Mouse (Mus musculus): ENCODE data around the gene Pom121.
"Not testable (repeated sequence)": the region's sequence is repeated elsewhere in the genome, so short reads cannot be mapped to it uniquely, and the experiment has no call there.

Pom121 gene

DNA sequence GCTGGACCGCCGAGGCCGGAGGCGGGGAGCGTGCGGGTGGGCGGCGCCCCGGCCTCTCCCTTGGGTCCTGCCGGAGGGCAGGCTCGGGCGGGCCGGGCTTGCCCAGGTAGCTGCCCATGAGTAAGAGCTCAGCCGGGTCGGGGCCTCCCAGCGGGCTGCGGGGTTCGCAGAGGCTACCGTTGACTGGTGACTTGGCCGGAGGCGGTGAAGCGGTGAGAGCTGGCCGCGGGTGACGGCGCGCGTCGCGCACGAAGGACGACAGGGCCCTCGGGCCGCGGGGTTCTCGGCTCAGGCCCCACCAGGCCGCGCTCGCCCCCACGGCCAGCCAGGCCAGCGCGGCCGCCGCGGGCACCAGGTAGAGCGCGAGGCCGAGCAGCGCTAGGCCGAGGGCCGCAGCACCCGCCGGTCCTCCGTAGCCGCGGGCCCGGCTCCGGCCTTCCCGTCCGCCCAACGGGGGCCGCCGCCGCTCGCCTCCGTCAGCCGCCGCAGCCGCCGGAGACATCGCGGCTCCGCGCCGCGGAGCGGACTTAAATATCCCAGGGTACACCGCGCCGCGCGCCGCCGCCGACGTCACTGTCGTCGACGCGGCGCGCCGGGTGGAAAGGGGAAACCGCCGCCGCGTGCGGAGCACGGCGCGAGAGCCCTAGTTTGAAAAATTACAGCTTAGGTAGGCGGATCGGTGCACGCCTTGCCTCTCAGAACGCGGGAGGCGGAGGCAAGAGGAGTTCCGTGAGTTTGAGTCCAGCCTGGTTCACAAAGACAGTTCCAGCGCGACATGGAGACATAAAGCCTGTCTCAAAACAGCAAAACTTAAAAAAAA lies at the start of gene Pom121:
Pom121 (minus strand) TSS at position 543 of the 820 bp plus-strand sequence.
- DNase-seq (ENCODE audit: low spot score) = peak; percentile 85

DNA sequence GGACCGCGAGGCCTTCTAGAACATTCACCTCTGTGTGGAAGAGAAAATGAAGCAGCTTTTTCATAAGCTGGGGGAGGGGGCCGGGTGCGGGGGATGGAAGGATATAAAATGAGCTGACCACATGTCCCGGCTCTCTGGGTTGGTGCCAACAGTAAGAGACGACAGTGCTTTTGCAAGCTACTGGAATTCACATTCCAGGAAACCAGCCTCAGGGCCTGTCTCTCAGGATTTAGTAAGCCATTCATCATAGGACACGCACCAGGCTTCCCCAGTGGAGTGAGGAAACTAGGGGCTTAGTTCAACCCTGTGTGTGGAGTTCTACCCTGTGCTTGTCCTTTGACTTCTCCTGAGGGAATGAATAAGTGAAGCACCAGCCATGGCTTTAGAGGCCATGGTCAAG lies 48.1 kb upstream of the Pom121 start:
- DNase-seq (ENCODE audit: low spot score) = no peak

DNA sequence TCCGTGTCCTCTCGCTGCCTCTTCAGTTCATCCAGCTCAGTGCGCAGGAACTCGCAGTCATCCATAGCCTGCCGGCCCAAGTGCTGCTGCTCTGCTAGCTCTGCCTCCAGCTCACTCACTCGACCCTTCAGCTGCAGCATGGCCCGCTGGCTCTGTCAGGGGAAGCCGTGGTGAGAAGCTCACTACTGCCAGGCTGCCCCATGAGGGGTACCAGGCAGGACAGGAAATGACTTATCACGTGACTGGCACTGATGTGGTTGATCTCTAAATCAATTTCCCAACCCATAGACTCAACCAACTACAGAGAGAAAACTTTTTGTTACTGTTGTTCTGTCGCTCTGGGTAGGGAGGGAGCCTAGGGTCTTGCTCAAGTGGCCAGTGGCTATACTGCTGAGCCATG lies 40.7 kb upstream of the Pom121 start:
- no peak for DNase-seq (ENCODE audit: low spot score)

DNA sequence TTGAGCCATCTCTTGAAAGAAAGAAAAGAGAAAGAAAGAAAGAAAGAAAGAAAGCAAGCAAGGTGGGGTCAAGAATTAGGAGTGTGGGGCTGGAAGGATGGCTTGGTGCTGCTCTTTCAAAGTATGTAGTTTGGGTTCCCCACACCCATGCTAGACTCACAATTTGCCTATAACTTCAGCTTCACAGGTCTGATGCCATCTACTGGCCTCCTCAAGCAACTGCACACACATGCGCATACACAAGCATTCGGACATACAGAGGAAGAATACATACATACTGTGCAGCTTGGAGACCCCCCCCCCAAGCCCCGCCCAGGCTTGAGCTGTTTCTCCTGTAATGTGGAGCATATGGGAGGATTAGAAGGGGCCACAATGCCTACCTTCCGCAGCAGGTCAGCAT lies 39.5 kb upstream of the Pom121 start:
- no peak for DNase-seq (ENCODE audit: low spot score)

DNA sequence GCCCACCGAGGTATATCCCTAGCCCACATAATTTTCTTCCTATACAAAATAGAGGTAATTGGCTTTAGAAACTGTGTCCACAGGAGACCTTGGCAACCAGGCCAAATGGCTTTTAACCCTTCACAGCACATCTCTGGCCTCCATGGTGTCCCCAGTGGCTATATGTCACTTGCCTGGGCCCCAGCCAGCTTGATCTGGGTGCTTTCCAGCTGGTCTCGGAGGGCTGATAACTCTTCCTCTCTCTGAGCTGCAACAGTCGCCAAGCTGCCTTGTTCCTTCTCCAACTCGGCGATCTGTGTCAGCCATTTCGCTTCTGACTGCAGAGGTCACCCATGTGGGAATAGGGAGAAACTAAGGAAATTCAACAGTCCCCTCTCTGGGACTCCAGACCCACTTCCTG lies 36.8 kb upstream of the Pom121 start:
- DNase-seq (ENCODE audit: low spot score) = no peak

DNA sequence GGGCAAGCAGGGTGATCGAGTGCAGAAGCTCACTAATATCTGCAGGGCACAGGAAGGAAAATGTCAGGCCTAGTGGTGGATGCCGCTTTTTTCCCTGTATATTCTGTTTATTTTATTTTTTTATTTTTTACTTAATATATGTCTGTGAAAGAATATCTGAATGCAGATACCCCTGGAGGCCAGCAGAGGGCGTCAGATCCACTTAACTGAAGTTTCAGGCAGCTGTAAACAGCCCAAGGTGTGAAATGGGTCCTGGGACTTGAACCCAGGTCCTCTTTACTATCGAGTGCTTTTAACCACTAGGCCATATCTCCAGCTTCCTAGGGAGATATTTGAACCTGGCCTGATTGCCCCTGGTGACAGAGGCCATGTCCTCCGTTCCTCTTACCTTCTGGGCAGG lies 34.4 kb upstream of the Pom121 start:
- no peak for DNase-seq (ENCODE audit: low spot score)

DNA sequence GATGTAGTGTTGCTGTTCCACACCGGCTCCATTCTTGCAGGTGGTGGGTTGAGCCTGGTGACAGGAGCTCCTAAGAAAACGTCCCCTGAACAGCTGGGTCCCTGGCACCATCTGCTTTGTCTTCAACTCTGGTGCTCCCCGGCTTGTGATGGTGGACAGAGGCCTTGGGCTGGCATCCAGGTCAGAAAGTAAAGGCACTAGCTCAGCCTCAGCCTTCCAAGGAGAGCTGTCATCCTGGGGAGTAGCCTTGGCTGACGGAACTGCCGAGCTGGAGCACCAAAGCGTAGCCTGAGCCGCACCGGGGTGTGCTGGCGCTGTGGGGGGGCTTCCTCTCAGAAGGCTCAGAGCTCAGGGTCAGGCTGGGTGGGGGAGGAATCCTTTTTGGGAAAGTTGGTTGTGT lies 15.9 kb upstream of the Pom121 start:
- DNase-seq (ENCODE audit: low spot score) = no peak

DNA sequence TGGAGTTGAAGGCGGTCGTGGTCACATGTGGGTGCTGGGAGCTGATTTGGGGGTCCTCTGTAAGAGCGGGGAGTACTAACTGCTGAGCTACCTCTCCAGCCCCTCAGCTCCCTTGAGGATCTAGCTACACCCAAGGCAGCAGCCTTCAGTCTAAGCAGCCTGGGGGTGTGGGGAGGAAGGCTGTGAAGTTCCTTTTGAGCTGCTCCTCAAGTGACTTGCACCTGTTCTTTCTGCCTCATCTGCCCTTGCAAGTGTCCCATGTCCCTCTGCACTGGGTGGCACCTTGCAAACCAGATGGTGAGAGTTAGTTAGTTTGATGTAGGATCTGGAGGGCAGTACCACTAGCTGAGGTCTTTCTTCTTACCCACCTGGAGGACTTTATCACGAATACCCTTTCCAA lies 13.8 kb upstream of the Pom121 start:
- no peak for DNase-seq (ENCODE audit: low spot score)

DNA sequence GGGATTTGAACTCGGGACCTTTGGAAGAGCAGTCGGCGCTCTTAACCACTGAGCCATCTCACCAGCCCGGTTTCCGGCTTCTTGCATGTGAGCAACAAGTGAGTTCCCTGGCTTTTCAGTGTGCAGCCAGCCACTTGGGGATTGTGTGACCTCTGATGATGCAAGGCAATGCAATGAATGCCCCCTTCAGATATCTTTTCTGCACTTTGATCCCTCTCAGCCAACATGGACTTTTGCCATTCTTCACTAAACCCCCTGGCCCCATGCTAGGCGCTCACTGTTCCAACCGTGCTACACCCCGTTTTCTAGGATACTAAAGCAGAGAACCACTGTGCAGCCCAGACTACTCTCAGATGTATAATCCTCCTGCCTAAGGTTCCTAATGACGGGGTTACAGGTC lies 11.1 kb upstream of the Pom121 start:
- no peak for DNase-seq (ENCODE audit: low spot score)

DNA sequence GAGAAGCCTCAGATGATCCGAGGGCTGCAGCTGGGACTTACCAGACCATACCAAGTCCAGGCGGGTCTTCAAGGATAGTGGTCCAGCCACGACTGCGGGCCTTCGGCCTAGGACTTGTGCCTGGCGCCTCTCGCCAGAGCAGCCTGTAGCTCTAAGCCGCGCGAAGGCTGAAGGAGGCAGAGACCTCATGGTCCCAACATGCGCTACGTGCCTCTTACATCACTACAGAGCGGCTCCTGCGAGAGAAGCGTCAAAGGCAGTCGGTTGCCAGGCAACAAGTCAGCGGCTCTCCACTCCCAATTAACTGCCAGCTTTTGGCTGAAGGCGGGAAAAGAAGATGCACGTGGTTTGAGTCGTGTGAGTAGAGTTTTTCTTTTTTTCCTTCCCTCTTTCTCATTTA lies 10.3 kb upstream of the Pom121 start:
- no peak for DNase-seq (ENCODE audit: low spot score)

DNA sequence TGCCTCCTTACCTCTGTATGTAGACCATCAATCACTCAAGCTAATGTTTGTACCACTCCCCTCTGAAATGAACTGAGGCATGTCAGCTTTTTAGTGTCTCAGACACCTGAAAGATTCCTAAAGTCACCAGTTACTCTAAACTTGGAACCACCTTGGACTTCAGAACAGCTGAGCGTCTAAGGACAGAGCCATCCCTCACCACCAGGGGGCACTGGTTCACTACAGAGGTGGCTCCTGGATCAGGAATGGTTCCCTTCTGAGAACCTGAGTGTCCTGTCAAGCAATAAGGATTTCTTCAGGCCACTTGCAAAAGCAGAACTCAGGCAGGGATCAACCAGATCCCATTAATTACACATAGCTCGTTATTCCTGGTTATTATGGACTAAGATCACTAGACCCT lies 5.9 kb upstream of the Pom121 start:
- DNase-seq (ENCODE audit: low spot score) = peak; percentile 83

DNA sequence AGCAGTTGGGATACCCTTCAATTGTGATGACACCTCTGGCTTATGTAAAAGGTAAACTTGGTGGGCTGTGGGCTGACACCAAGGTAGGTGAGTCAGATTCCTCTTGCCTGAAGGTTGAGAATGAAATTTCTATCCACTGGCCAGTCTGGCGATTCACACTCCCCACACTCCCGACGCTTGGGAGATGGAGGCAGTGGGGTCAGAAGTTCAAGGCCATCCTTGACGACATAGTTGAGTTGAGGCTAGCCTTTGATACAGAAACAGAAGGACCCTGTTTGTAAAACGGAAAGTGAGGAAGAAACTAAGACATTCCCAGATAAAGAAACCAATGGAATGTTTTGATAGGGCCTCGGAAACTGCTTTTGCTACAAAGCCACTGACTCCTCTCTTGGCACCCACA lies 5.0 kb upstream of the Pom121 start:
- DNase-seq (ENCODE audit: low spot score) = no peak

DNA sequence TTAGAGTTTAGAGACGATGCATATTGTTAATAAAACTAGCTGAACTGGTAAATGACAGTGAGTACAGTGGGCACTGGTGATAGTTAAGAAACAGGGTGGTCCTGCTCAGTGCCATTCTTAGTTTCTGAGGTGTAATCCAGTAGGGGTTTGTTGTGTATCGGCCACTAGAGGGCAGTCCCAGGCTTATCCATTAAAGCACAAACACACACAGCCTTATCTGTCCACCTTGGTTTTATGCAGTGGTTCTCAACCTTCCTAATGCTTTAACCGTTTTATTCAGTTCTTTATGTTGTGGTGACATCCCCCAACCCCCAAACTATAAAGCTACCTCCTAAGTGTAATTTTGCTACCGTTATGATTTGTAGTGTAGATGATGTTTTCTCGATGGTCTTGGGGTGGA lies 1.5 kb upstream of the Pom121 start:
- peak; percentile 24 for DNase-seq (ENCODE audit: low spot score)

DNA sequence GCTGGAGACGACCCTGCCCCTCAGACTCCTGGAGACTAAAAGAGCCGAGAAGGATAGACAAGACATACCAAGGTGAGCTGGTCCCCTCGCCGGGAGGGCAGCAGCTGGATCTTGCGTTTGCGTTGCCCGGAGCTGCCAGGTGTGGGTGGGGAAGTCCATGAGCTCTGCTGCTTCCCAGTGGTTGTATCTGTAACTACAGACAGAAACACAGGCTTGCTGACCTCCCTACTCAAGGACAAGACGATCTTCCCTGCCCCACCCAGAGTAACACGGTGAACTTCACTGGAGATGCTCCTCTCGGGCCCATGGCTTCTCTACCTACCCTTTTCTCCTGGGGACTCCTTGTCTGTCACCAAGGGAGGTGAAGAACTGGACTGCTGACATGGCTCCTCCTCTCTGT lies 10.6 kb downstream of the Pom121 start:
- DNase-seq (ENCODE audit: low spot score) = no peak

DNA sequence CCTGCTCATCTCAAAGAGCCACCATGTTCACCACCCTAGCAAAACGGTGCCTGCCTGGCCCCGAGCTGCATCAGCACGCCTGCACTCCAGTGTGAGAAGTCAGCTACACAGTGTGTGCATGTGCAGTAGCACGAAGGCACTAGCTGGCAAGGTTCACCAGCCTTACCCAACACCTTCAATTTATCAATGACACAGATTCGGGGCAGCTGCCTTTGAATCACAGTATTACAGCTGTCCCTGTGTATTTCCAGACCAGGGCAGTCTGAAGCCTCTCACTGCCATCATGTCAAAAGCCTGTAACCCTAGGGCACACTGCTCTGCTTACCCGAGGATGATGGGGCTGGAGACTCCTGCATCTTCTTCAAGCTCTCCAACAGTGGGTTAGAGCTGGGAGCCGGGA lies 11.6 kb downstream of the Pom121 start:
- no peak for DNase-seq (ENCODE audit: low spot score)

DNA sequence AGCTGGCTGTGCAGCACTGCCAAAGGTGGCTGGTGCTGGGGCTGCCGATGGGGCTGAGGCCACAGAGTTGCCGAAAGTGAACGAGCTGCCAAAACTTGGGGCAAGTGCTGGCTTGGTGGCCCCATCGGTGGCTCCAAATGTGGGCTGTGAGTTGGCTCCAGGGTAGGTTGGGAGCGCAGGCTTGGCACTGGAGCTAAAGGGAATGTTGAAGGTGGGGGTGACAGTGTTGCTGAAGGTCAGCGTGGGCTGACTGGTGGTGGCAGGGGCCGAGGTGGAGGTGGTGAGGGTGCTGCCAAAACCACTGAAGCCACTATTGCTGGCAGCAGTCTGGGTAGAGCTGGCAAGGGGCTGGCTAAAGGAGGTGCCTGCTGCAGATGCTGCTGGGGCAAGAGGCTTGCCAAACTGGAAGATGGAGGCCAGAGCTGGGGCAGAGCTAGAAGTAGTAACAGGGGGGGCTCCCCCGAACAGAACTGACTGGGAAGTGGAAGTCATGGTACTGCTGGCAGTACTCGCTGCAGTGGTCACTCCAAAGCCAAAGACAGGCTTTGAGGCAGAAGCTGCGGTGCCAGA lies 12.9 kb downstream of the Pom121 start:
- DNase-seq (ENCODE audit: low spot score) = no peak

DNA sequence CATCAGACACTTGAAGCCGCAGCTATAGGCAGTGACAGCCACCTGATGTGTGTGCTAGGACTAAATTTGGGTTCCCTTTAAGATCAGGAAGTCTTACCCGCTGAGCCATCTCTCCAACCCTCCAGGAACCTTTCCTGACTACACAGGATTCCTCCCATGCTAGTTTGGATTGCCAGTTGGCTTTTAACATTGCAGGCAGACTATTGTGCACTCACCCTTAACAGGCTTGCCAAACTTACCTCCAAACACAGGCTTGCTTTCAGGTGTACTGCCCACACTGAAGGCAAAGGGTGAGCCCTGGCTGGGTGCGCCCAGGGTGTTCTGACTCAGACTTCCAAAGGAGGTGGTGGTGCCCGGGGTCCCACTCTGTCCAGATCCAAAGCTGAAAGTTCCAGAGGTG lies 13.7 kb downstream of the Pom121 start:
- no peak for DNase-seq (ENCODE audit: low spot score)

DNA sequence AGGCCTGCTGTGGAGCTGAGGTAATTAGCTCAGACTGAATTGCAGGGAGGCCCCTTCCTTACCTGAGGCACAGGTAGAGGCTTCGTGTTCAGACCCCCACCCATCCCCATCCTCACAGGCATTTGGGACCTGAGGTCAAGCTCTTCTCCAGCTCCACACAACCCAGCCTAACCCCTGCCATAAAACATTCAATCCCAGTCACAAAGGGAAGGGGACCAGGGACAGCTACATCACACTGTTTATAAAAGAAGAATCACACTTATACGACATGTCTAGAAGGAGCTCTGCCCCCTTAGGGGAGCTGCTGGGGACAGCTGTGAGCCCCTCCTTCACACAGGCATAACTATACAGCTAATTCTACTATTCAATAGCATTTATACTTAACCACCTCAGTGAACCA lies 18.0 kb downstream of the Pom121 start:
- no peak for DNase-seq (ENCODE audit: low spot score)

DNA sequence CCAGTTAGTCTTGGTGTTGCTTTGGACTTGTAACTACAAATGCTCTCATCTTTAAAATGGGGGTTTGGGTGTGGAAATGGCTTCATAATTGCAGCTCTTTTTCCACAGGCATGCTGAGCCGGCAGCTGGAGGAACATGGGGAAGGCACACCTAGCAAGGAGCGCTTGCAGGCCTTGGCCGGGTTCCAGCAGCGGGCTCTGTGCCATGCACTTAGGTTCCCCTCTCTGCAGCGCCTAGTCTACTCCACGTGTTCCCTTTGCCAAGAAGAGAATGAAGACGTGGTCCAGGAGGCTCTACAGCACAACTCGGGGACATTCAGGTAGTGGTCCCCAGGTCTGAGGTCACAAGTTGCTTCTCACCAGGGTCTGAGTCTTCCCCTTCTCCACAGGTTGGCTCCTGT lies 19.2 kb downstream of the Pom121 start:
- peak; percentile 46 for DNase-seq (ENCODE audit: low spot score)

DNA sequence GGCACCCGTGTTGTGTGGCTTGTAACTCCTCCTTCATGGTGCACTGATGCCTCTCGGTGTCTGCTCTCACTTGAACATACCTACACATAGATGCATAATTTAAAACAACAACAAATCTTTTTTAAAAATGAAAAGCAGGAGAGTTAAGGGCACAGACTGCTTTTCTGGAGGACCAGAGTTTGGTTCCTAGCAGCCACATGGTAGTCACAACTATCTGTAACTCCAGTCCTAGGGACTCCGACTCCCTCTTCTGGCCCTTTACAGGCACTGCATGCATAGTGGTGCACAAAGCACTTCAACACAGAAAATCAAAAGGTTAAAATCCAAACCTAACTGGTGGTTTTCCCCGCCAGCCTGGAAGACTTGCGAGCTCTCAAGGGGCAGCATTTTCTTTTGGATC lies 20.7 kb downstream of the Pom121 start:
- DNase-seq (ENCODE audit: low spot score) = no peak

DNA sequence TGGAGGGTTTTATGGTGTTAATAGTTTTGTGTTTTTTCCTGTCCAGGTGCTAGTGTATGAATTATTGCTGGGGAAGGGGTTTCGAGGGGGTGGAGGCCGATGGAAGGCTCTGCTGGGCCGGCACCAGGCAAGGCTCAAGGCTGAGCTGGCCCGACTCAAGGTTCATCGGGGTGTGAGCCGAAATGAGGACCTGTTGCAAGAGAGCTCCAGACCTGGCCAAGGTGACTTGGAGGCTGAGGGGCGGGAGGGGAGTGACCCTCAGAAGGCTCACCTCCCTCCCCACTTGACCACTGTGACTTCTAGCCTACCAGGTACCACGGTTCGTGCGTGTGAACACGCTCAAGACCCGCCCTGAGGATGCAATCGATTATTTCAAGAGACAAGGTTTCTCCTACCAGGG lies 23.2 kb downstream of the Pom121 start:
- DNase-seq (ENCODE audit: low spot score) = no peak

DNA sequence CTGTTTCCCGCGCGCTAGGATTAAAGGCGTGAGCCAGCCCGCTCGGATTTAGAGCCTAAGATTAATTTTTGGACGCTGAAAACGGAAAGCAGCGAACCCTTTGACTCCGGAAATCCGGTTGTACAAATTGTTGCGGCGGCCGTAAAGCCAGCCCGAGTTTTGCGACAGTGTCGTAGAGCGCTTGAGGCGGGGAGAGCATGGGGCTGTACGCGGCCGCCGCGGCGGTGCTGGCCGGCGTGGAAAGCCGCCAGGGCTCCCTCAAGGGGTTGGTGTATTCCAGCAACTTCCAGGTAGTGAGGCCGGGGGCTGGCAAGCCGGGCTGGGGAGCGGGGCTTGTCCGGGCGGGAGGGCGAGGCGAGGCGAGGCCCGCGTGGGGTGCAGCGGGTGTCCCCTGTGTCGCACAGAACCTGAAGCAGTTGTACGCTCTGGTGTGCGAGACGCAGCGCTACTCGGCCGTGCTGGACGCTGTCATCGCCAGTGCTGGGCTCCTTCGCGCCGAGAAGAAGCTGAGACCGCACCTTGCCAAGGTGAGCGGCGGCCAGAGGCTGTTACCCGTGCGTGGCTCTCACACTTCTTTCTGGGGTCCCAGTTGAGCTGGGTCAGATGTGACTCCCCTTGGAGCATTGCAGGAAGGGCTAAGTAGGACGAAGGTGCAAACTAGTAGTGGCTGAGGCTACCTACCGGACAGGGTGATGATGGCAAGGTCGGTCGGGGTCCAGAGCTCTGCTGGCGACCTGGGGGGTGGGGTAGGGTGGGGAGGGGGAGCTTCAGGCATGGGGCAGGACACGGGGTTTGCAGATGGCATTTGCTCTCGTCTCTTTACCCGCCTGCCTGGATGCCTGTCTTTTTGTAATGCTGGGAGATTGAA lies 24.3 kb downstream of the Pom121 start, which contains the start of gene Nsun5:
Nsun5 (plus strand) TSS at position 167 of the 868 bp plus-strand sequence.
- DNase-seq (ENCODE audit: low spot score) = peak; percentile 98

DNA sequence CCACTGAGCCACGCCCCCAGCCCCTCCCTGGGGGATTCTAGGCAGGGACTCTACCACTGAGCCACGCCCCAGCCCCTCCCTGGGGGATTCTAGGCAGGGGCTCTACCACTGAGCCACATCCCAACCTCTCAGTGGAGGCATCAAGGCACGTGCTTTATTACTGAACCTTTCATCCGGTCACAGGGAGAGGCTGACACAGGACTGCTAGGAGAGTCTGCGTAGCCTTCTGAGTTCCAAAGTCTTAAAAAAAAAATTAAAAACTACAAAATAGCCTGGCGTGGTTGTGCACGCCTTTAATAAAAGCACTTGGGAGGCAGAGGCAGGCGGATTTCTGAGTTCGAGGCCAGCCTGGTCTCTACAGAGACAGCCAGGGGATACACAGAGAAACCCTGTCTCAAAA lies 25.1 kb downstream of the Pom121 start:
- not testable (repeated sequence) for DNase-seq (ENCODE audit: low spot score)
